Mouse (Mus musculus): ENCODE results near the gene Mrgprb3.

Gene Mrgprb3

DNA sequence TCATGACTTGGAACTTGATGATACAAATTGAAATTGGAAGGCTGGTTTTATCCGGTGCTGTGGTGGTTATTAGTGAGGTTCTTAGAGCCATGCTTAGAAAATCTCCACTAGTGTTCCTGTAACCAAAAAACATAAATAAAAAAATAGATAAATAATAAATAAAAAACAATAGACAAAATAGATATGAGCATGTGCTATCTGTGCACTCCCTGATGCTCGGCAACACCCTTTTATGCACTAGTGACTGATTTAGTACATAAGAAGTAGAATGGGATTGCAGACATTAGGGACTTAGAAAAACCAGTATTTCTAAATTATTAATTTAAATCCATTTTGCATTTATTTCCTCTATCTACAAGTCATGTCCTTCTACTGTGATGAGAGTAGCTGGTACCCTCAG lies at the start of gene Mrgprb3:
Mrgprb3 (minus strand) TSS at position 101 of the 400 bp plus-strand sequence.
- no peak for DNase-seq

Measured in retina, postnatal 1 day (tissue).